Mouse (Mus musculus) brain, adult 10 weeks (tissue): ENCODE data around the gene Svs5. TPM values are rescaled to one million over a fixed set of nuclear protein-coding genes. Genes with fewer than 3 reads are reported as not detected.

Experiments used
- polyA plus RNA-seq: library from polyadenylated mRNA; stranded (reverse); fragments of 350-450 nt; fragmentation: Illumina TruSeq; extraction: RNeasy Lipid Tissue Mini Kit (QIAGEN cat#74804); gene quantifications from one replicate; pipeline ENCODE4 v1.2.3, GENCODE M21; 2015; ENCODE audit warnings: low read depth, low replicate concordance

Gene Svs5
- polyA plus RNA-seq: not detected

DNA sequence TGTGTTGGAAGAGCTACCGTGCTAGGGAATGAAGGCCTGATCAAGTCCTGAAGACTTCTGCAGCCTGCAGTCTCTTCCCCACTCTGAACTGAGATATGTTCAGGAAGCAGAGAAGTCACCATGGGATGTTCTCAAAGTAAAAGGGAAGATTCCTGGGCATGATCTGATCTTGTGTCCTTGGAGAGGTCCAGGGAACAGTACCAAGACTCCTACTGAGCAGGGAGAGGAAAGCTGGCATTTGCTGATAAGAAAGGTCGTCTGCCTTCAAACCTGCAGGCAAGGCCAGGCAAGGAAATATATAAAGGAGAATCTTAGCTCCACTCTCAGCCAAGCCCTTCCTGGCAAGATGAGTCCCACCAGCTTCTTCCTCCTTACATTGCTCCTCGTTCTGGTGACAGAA is at the start of gene Svs5:
Gene Svs5 (plus strand): TSS at position 301 of the 400 bp plus-strand sequence.

DNA sequence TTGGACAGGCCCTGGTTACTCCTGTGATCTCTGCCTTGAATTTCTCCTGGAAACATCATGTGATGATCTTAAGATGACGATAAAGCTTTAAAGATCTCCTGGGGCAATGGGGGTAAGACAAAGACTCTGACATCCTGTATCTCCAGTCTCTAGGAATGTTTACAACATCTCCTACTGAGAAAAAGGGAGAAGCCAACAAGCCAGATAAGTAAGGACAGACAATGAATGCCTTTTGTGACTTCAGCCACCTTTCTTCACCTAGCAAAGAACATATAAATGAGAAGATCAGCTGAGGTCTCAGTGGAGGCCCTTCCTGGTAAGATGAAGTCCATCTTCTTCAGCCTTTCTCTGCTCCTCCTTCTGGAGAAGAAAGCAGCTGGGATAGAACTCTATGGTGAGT is 43.6 kb upstream of the Svs5 start, which contains the start of gene Svs3a:
Gene Svs3a (plus strand): TSS at position 301 of the 400 bp plus-strand sequence.

DNA sequence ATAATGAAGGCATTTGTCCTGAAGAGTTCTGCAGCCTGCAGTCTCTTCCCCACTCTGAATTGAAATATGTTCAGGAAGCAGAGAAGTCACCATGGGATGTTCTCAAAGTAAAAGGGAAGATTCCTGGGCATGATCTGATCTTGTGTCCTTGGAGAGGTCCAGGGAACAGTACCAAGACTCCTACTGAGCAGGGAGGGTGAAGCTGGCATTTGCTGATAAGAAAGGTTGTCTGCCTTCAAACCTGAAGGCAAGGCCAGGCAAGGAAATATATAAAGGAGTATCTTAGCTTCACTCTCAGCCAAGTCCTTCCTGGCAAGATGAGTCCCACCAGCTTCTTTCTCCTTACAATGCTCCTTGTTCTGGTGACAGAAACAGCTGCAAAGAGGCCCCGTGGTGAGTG is 16.1 kb upstream of the Svs5 start, which contains the start of gene Svs6:
Gene Svs6 (plus strand): TSS at position 301 of the 400 bp plus-strand sequence.

Other genes with a start within 250 kb of the Svs5 start
- 14.4 TPM for gene Kcns1, start 161.6 kb upstream of the Svs5 start, polyA plus RNA-seq
- gene Wfdc5, start 150.0 kb upstream of the Svs5 start, polyA plus RNA-seq: not detected
- not detected for gene Wfdc12, start 142.1 kb upstream of the Svs5 start, polyA plus RNA-seq
- gene Wfdc15a, start 132.6 kb upstream of the Svs5 start, polyA plus RNA-seq: not detected
- not detected for gene Wfdc15b, start 111.1 kb upstream of the Svs5 start, polyA plus RNA-seq
- not detected for gene Svs2, start 94.3 kb upstream of the Svs5 start, polyA plus RNA-seq
- not detected for gene Svs3b, start 76.1 kb upstream of the Svs5 start, polyA plus RNA-seq
- gene Svs4, start 54.3 kb upstream of the Svs5 start, polyA plus RNA-seq: not detected
- gene Svs3a, start 43.5 kb upstream of the Svs5 start, polyA plus RNA-seq: not detected
- not detected for gene Svs6, start 16.0 kb upstream of the Svs5 start, polyA plus RNA-seq
- gene Slpi, start 56.4 kb downstream of the Svs5 start, polyA plus RNA-seq: not detected
- gene Rbpjl, start 70.4 kb downstream of the Svs5 start, polyA plus RNA-seq: 0.13 TPM
- gene Matn4, start 72.4 kb downstream of the Svs5 start, polyA plus RNA-seq: 6.6 TPM
- gene Sdc4, start 111.1 kb downstream of the Svs5 start, polyA plus RNA-seq: 50.0 TPM
- gene Sys1, start 124.2 kb downstream of the Svs5 start, polyA plus RNA-seq: 50.2 TPM
- gene Gm20458, start 128.2 kb downstream of the Svs5 start, polyA plus RNA-seq: not detected
- not detected for gene Trp53tg5, start 141.0 kb downstream of the Svs5 start, polyA plus RNA-seq
- gene Dbndd2, start 153.4 kb downstream of the Svs5 start, polyA plus RNA-seq: 233 TPM
- 56.1 TPM for gene Pigt, start 164.8 kb downstream of the Svs5 start, polyA plus RNA-seq
- 2.5 TPM for gene Wfdc2, start 229.7 kb downstream of the Svs5 start, polyA plus RNA-seq
- gene Spint3, start 240.7 kb downstream of the Svs5 start, polyA plus RNA-seq: not detected